Mouse (Mus musculus) MEL-GATA-1-ER (cell line): ENCODE measurements around the gene C1rl.
"Not testable (repeated sequence)": the region's sequence is repeated elsewhere in the genome, so short reads cannot be mapped to it uniquely, and the experiment has no call there.

ENCODE experiments used
- DNase-seq: peaks from one replicate; pipeline ENCODE4 v3.0.0-alpha.2; 2012; ENCODE audit warnings: low read depth; ENCODE audit errors: extremely low read depth

C1rl gene

DNA sequence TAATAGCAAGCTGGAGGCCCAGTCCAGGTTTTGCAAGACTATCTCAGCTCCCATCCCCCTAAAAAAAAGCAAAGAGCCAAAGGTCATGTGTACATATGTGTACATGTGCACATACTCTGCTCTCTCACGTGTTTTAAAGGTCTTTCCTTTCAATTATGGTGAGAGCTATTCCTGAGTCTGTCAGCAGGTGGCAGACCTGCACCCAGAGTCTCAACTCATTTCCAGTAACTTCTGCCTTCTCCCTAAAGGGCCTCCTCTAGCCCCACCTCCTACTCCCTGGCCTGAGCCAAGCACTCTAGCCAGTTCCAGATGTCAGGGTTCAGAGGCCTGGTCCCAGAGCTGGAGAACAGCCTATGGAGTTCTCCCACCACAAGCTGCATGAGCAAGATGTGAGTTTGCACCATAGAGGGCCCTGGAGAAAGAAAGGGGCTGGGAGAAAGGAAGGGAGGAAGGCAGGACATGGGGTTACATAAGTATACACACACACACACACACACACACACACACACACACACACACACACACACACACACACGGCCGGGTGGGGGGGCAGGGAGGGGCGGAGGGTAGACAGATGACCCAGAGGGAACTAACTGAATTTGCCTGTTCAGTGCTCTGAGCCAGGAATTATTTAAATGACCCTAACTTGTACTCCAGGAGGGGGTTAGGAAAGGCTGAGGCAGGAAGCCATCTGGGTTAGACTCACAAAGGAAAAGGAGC is at the start of gene C1rl:
C1rl (plus strand) TSS at position 272 of the 720 bp plus-strand sequence.
- peak; percentile 87 for DNase-seq

DNA sequence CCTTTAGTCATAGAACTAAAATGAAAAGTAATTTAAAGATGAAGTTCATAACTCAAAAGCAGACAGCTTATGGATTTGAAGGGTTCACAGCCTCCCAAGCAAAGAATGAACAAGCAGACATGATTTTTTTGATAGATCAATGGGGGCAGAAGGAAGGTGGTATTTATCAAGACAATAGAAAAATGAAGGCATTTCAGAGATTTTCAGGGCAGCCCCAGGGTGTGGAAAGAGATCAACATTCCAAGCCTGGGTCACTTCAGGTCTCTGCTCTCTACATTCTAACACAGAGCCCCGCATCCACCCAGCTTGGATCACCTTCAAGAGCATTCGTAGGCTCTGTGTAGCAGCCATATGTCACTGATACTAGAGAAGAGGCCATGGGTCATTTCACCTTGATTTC is 49.6 kb upstream of the C1rl start:
- DNase-seq: no peak

DNA sequence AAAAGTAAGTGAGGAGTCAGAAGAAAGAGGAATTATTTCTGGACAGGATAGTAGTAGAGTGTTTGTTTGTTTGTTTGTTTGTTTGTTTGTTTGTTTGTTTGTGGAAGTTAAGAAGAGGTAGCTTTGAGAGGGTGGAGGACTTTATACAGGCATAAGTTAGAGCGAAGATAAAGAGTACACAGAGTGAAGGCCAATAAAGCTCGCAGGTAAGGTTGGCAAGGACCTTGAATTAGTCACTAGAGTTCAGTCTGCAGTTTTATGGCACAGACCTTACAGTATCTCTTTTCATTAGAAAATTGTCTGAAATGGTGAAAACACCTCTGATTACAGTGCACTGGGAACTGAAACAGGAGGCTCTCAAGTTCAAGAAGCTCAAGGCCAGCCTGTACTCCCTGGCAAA is 46.9 kb upstream of the C1rl start:
- no peak for DNase-seq

DNA sequence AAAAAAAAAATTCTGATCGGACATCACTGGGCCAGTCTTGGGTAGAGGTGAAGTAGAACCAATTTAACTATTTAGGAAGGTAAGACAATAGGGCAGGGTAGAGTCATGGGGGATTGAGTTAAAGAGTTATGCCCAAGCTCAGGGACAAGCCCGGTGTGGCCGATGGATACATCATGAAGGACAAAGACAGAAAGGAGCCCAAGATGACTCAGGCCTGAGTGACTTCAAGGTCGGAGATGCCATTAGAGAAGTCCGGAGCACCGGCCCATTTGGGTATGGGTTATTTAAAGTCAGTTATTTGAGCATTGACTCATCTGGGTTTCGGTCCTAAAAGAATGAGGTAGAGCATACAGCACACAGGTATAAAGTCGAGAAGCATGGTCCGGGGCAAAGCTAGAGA is 46.5 kb upstream of the C1rl start:
- DNase-seq: no peak

DNA sequence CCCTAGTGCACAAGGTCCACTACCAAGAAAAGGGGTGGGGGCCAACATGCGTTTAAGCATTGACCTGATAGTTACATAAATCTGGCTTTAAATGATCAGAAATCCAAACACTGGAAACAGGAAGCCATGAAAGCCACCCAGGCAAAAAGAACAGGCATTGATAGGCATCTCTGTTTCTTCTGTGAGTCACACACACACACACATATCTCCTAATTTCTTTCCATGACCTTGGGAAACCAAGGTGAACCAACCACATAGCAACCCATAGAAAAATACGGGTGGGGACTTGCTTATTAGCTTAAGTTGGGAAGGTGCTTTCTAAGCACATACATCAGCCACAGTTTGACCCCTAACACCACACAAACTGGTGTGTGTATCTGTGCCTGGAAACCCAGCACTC is 45.6 kb upstream of the C1rl start:
- DNase-seq: no peak

DNA sequence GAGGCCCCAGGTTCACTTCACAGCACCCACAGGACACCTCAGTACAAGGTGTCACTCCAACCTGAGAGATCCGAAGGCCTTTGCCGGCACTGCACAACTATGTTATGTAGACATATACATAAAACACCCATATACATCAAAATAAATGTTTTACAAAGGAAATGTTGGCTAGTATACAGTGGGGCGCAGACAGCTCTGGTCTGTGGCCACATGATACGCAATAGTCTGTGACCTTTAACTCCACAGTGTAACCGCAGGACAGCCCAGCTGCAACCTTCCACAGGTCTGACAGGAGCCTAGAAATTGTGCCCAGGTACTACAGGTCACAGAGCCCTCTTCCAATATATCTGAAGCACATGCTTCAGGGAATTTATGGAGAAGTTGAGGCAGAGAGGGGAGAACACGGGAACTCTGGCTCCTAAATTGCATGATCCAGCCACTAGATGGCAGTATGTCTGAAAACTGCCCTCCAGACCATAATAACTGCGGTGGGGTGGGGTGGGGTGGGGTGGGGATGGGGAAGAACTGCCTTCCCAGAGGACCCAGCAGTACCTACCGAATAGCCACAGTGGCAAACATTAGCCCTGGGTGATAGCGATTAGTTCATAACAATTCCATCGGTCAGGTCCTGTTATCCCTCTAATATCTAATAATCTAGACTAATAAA is 44.6 kb upstream of the C1rl start:
- no peak for DNase-seq

DNA sequence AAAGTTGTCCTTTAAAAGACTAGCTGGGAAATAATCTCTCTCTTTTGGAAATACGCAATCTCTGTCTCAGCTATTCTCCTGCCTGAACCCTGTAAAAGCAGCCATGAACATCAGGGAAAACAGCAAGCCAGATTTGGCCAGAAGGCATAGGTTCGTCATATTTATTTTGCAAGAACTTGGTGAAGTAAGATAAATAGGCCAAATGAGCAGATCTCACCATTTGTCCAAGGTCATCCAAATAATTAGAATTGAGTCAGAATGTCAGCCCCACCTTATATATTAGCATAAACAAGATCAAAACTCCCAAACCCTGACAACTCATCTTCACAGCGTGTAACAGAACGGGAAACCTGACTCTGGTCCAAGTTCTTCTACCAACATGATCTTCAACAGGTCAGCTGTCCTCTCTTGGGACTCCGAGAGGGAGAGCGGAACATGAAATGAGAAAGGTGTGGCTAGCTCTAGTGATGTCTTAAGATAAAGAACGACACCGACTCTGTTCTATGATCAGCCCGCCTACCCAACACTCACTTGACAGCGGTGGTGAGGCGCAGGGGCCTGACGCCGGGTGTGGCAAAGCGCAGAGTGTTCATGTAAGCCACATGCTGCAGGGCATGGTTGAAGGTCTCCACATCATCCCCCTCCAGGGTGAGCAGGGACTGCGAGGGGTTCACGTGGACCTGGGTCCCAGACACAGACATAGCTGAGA is 43.8 kb upstream of the C1rl start:
- no peak for DNase-seq

DNA sequence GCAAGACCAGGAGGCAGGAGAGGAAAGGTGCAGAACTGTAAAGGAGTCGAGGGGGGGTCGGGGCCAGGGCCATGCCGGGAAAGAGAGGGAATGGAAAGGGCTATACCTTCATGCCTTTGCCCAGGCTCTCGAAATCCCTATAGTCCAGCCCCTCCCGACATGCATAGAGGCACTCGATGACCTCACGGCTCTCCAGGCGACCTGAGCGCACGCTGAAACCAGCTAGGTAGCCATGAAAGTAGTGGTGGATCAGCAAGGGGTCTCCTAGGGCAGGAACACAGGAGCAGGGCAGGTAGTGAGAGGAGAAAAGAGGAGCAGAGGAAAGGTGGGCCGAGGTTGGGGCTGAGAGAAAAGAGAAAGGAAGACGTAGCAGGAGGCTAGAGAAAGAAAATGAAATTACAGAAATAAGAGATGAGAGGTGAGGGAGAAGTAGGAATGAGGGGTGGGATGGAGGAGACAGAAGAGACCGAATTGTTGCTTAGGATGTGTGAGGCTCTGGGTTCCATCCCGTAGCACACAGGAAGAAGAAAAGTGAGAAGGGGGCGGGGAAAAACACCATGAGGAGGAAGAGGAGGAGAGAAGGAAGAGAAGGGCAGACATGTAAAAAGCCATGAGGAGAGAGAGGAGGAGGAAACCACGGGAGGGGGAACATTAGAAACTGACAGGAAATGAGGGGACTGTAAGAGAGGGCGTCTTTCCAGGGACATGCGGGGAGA is 43.1 kb upstream of the C1rl start:
- DNase-seq: no peak

DNA sequence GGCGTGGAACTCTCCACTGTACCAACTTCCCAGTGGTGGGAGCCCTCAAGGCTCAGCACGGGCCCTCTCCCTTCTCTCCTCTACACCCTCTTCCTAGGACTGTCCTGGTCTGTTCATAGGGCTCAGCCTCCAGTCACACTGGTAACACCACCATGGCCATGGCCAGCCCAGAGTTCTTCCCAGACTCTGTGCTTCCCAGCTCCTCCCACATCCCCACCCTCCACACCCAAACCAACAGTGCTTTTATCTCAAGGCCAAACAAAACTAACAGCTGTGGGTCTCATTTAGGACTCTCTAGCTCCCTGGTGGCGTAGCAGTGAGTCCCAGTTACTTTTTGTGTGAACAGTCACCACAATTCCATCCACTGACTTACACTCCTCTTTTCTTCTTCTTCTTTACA is 40.9 kb upstream of the C1rl start:
- DNase-seq: no peak

DNA sequence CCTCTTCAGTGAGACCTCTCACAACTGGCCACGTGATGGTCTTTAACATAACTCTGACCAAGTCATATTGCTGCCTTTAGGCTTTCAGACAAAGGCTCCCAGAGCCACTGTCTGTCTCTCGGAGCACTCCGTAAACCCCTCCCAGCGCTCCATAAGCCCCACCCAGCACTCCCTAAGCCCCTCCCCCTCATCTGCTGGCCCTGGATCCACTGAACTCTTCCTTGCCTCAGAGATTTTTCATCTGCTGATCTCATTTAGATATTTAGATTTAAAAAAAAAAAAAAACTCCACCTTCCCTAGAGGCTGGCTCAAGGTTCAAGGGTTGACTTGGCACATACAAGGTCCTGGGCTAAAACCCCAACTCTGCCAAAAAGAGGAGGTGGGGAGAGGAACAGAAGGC is 39.2 kb upstream of the C1rl start:
- no peak for DNase-seq

- no peak for DNase-seq
Measured at GRCm38 (mm10) chr6:124456243-124456642, 36.7 kb upstream of the C1rl start.

GRCm38 (mm10) chr6:124457827-124458226 is 35.1 kb upstream of the C1rl start:
- DNase-seq: no peak

DNA sequence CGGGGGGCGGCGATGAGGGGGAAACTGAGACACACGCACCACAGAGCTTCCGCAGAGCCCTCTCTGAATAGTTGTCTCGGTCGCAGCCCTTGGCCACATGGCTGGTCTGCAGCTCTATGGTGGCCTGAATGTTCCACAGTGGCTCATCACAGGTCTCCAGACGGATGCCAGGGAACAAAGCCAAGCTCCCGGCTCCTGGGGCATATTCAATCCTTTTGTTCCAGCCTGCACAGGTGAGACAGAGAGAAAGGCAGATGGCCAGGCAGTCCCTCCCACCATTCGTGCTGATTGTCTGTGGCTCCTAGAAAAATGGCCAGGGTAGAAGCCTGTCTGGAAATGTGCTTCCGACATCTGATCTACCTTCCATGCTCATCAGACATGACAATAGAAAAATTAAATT is 34.4 kb upstream of the C1rl start:
- no peak for DNase-seq

GRCm38 (mm10) chr6:124459388-124459787 is 33.5 kb upstream of the C1rl start:
- peak; percentile 33 for DNase-seq

- peak; percentile 41 for DNase-seq
Measured at GRCm38 (mm10) chr6:124463881-124464291, 29.0 kb upstream of the C1rl start.

GRCm38 (mm10) chr6:124464305-124465271 is 28.3 kb upstream of the C1rl start, which contains the start of gene Clstn3:
Gene Clstn3 (minus strand): TSS chr6:124464794.
- peak; percentile 96 for DNase-seq

- no peak for DNase-seq
Measured at GRCm38 (mm10) chr6:124465299-124465698, 27.6 kb upstream of the C1rl start.

DNA sequence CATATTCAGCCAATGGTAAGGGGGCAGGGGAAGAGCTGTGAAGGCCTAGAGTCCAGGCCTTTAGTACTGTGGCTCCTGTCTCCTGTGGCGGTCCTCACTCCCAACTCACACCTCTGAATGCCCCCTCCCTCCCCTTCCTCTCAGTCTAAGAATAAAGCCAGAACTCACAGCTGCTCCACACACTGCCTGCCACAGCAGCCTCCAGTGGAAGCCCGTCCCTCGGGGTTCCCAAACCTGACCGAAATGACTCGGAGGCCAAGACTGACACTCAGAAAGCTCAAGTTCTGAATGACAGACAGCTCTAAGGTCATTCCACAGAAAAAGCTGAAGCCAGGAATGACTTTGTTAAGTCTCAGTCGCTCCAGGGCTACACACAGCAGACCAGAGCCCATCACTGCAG is 27.2 kb upstream of the C1rl start:
- DNase-seq: no peak

GRCm38 (mm10) chr6:124471121-124471520 is 21.8 kb upstream of the C1rl start:
- DNase-seq: no peak

DNA sequence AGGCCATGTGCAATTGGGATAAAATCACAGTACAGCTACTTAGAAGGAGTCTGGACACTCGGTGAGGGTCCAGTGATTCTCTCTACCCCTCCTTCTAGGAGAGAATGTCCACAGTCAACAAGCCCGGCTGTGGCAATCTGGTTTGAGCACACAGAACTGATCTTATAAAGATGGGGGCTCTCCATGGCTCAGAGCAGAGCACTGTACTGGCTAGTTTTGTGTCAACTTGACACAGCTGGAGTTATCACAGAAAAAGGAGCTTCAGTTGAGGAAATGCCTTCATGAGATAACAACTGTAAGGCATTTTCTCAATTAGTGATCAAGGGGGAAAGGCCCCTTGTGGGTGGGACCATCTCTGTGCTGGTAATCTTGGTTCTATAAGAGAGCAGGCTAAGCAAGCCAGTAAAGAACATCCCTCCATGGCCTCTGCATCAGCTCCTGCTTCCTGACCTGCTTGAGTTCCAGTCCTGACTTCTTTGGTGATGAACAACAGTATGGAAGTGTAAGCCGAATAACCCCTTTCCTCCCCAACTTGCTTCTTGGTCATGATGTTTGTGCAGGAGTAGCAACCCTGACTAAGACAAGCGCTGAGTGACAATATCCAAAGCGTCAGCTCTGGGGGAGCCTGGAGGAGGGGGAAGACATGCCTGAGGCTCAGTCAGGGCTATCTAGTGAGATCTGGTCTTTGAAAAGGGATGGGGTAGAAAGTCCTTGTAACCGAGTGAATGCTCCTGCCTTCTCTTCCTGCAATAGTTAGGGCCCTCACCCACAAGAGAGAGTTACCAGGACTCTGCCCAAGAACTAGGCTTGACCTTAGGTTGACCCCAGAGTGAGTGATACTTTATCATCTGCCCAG is 20.9 kb upstream of the C1rl start:
- DNase-seq: not testable (repeated sequence)
